Mouse (Mus musculus): ENCODE results near the gene Lrfn4. TPM values are rescaled to one million over a fixed set of nuclear protein-coding genes. Genes with fewer than 3 reads are reported as not detected.

Gene Lrfn4
- total RNA-seq (2021) = 6.1 and 7.6 TPM in 2 replicates
- long read RNA-seq, experiment 1, transcript Lrfn4-202 (3 exons, 2,918 nt) = major isoform, 5 of 16 reads
- long read RNA-seq, experiment 1, partial matches to known transcripts = 0 of 16 reads
- long read RNA-seq, experiment 1, other reads (novel, unspliced or antisense) = 7 of 16 reads
- long read RNA-seq, experiment 2, transcript Lrfn4-202 (3 exons, 2,918 nt) = major isoform, 6 of 16 reads
- long read RNA-seq, experiment 2, partial matches to known transcripts = 1 of 16 reads
- long read RNA-seq, experiment 2, other reads (novel, unspliced or antisense) = 9 of 16 reads

DNA sequence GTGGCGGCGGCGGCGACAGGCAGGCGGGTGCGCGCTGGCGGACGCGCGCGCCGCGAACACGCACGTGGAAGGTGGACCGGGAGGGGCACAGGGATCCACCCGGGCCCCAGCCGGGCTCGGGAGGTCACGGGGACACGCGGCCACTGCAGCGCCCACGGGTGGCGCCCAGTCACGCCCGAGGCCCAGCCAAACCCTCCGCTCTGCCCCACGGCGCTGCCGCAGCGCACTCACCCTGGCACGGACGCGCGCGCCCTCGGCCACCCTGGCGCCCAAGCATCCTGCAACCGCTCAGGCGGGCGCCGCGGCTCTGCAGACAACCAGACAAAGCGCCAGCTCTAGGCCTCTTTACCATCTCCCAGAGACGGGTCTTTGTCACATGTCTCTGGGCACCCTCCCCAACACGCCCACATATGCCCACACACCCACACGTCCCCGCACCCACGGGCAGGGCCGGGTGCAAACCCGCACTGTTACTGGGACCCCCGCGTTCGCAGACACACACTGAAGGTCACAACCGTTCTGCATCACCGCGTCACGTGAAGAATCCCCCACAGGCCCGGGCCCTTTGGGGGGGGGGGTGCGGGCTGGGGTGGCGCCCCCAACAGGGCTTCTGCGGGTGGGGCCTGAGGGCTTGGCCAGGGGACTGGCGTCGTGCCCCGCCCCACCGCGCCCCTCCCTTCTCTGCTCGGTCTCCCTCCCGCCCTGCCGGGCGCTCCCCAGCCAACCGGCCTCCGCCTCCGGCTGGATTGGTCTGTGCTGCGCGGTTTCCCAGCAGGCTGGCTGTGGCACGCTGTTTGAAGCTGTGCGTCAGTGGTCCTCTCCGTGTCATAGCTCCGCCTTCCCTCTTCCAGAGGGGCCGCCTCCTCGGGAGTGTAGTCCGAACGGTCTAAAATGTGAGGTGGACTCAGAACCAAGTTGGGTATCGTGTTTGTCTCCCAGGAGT lies at the start of gene Lrfn4:
Gene Lrfn4 (minus strand): TSS at position 517 of the 943 bp plus-strand sequence.
- DNase-seq = peak; percentile 93

DNA sequence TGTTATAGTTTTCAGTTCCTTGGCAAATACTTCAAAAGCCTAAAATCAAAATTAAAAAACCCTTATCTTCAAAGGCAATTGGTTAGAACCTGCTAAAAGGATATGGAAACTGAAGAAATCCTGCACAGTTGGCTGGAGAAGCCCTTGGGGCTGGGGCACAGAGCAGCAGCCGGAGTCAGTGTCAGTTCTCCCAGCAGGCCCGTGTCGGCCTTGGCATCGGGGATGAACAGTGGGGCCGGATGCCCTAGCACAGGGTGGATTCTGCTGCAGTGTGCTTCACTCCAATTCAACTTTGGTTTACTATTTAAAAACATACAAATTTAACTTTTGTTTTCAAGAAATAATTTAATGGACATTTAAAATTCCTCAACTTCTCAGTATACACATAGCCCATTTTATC lies 42.7 kb upstream of the Lrfn4 start:
- peak; percentile 15 for DNase-seq

DNA sequence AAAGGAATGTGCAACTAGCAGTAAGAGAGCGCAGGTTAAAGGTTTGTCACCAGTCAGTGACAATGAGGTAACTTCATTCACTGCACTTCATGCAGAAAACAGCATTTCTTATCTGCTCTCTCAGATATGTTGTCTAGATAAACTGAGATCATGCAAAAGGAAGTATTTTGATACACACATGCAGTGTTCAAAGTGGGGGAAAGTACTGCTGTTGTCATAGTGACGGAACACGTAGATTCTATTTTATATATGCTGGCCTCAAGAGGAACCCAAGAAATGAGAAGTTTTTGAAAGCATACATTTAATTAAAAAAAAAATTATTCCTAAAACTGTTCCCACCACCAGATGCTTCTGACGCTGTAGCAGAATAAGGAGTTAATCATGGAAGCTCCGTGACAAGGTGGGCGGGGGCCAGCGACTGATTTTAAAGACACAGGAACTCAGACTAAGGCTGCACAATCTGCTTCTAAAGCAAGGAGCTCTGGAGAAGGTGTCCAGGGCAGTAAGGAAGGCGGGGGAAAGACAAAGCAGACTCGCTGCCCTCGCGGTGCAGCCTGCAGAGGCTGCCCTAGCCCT lies 31.5 kb upstream of the Lrfn4 start:
- no peak for DNase-seq

DNA sequence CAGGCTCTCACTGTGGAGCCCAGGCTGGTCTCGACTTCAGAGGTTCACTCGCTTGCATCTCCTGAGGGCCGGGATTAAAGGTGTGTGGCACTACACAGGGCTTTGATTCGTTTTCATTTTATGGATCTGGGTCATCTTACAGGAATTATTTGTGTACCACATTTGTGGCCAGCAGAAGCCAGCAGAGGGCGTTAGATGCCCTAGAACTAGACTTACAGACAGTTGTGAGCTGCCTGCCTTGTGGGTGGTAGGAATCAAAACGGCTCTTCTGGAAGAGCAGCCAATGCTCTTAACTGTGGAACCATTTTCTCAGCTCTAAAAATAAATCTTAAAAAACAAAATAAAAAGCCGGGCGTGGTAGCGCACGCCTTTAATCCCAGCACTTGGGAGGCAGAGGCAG lies 28.8 kb upstream of the Lrfn4 start:
- DNase-seq = peak; percentile 66

DNA sequence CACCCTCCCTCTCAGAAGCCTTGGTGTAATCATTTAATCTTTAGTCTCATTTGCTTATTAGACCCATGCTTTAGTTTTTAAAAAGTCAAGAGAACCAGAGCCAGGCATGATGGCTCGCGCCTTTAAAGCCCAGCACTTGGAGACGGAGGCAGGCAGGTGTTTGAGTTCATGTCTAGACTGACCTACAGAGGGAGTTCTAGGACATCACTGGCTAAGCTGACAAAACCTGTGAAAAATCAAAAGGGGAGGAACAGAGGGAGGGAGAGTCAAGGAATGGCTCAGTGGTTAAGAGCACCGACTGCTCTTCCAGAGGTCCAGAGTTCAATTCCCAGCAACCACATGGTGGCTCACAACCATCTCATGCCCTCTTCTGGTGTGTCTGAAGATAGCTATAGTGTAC lies 20.5 kb upstream of the Lrfn4 start:
- DNase-seq = no peak

DNA sequence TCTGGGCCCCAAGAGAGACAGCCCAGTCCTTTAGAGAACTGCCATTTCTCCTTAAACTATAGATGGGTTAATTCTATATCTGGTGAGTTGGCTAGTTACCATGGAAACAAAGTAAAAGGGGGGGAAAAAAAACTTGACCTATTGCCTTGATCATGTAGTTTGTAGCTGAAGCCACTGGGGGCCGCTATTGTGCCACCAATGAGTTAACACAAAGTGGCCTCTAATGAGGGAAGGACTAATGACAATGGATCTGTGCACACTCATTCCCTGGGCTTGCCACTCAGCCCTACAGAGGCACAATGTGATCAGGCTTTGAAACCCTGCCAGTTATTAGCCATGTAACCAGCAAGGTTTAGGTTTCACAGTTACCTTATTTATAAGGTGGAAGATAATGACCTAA lies 13.4 kb upstream of the Lrfn4 start:
- peak; percentile 85 for DNase-seq

DNA sequence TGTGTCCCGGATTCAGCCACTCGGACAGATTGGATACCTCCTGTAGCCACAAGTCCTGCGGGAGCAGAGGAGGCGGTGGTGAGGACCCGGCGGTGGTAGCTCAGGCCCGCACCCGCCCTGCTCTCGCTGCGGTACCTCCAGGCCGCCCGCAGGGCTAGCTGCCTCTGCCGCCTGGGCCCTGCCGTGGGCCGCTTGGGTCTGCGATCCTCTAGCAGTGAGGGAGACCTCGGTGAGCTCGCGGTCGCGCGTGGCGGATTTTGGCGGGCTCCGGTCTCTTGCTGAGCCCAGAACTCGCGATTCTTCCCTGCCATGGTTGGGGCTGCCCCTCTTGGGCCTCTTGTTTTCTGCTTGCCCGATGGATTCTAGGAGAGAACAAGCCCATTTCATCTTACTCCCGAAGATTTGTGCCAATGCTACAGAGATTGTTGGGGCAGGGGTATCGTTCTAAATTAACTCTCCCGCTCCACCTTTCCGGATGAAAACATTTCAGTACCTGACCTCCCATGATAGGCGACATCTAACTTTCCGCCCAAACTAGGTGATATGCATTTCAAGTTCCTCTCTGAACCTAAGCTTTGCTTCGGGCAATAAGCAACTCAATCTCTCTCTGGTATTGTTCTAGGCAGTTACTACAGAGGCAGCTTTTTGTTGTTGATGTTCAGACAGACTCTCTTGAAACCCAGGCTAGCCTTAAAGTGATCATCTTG lies 10.5 kb upstream of the Lrfn4 start:
- DNase-seq = no peak

DNA sequence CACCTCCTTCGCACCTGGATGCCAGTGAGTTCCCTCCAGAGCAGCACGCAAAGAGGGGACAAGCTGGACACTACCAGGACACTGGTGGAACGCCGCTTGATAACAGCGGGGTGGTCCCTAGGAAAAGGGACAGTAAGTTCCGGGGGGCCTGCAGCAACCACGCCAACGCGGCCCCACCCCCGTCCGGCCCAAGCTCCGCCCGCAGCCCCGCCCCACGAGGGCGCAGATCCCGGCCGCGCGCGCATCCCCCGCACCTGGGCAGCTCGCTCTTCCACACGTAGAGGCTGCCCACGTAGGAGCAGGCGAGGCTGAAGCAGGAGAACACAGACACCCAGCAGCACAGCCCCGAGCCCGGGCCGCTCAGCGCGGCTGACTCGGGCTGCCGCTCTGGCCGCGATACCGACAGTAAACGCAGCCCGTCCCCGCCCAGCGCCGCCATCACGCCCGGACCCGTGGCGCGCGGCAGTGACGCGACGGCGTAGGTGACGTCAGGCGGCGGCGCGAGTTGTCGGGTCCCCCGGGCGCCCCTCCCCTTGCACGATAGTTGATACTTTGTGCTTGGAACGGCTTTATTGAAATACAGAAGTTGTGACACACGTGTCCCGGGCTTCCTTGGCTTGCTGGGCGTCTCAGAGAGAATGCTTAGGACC lies 9.8 kb upstream of the Lrfn4 start, which contains the start of gene Rce1:
Gene Rce1 (minus strand): TSS at position 463 of the 650 bp plus-strand sequence.
- peak; percentile 96 for DNase-seq

DNA sequence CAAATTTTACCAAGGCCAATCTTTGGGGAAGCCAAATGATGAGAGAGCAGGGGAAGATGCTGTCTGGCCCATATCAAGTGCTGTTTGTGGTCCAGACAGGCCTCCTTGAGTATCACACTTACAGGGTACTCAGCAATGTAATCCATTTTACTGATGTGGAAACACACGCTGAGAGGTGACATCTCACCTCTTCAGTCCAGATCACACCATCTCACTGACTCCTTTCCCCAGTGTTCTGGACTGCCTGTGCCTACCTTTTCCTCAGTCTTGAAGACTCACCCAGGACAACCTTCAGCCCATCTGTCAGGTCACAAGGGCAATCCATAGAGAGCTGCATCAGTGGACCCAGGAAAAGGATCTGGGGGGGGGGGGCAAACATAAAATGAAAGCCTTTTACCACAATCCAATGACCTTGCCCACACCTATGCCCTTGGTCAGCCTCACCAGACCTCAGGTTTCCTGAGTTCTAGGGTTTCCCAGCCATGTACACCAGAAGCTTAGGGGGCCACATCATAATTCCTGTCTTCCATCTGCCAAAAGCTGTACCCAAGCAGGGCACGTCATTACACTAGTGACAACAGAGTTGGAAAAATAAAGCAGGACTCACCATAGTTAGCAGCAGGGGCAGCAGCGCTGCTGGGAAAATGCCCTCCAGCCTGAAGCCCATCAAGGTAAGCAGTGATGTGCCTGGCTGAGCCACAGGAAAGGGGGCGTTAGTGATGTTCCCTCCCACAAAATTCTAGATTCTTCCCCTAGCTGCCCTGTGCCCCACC lies 9.1 kb upstream of the Lrfn4 start:
- no peak for DNase-seq

DNA sequence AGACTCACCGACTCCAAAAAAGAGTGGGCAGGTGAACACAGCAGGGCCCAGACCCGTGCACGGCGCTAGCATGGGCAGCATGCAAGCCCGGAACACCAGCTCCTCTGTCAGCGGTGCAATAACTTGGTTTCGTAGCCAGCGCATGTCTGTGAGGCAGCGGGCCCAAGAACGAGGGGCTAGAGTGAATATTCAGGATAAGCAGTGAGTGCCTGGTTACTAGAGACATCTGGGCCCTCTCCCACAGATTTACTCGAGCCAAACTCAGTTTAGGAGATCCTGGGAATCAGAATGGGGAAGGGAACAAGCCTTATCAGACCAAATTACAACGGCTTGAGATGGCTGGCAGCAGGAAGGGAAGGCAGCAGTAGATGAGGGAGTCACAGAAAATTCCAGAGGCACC lies 8.5 kb upstream of the Lrfn4 start:
- DNase-seq = peak; percentile 16

DNA sequence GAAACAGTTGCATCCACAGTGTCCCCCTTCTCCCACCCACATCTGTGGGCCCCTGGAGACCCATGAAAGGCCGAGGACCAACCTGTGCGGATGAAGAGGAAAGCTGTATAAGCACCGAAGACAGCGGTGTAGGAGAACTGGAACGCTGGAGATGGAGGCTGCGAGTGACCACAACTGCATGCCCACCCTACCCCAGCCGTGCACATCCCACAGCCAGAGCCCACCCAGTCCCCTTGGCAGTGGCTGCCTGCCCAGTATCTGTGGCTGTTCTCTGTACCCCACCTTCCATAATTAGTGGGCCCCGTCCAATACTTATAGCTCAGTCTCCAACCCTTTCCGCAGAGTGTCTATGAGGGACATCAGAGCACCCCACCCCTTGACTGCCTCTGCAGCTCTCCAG lies 8.0 kb upstream of the Lrfn4 start:
- no peak for DNase-seq

DNA sequence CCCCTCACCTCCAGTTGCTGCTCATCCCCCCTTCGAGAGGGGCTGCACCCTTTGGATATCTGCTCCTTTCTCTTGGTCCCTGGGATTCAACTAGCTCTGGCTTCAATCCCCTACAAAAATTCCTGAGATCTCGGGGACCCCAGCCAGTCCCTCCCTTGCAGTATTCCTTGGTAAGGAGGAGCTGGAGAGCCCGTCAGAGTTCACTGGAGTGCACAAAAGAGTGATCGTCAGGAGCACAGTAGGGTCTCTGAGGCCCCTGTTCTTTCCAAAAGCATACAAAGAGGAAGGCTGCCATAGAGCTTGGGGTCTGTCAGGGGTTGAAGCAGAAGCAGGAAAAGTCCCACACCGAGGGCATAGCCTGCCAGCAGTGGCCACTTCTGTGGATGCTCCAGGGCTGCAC lies 7.3 kb upstream of the Lrfn4 start:
- DNase-seq = no peak

DNA sequence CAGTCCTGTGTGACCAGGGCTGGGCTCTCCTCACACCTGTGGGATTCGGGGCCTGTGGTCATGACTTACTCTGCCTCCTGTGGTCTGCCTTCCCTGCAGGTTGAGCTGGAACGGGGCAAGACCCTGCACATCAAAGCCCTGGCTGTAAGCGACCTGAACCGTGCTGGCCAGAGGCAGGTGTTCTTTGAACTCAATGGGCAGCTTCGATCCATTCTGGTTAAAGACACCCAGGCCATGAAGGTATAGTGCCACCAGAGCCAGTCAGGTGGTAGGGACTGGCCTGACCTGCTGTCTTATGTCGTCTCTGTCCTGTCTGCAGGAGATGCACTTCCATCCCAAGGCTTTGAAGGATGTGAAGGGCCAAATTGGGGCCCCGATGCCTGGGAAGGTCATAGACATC lies 5.3 kb upstream of the Lrfn4 start:
- no peak for DNase-seq

DNA sequence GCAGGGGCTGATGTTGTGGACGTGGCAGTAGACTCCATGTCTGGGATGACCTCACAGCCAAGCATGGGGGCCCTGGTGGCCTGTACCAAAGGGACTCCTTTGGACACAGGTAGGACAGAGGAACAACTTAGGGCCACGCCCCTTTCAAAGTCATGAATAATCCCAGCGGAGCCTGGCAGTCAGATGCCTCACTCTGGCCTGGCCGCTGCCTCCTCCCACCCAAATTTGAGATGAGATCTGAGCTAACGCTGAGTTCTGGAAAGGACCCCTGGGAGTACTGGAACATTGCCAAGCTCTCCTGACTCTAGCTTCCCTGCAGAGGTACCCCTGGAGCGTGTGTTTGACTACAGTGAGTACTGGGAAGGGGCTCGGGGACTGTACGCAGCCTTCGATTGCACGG lies 4.0 kb upstream of the Lrfn4 start:
- DNase-seq = no peak

DNA sequence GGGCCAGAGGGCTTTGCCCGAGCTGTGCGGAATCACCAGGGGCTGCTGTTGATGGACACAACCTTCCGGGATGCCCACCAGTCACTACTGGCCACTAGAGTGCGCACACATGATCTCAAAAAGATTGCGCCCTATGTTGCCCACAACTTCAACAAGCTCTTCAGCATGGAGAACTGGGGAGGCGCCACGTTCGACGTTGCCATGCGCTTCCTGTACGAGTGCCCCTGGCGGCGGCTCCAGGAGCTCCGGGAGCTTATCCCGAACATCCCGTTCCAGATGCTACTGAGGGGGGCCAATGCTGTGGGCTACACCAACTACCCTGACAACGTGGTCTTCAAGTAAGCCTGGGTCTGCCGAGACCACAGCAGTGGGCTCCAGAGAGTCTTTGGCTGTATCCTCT lies 2.7 kb upstream of the Lrfn4 start:
- peak; percentile 34 for DNase-seq

DNA sequence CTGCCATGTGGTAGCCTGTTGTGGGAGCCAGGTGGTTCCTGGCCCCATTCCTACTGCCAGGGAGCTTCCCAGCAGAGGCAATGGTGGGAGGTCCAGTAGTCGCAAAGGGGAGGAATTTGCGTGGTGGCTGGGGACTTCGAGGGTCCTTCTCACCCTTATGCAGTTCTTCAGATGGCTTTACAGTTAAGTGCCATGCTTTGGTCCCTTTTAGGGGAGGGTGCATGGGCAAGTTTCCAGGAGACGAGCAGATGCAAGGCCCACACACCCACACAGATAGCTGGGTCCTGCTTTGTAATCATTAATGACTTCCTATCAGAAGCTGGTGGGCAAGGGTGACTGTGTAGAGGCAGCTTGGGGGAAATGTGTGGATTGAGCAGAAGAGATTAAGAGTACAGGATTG lies 1.1 kb upstream of the Lrfn4 start:
- no peak for DNase-seq

DNA sequence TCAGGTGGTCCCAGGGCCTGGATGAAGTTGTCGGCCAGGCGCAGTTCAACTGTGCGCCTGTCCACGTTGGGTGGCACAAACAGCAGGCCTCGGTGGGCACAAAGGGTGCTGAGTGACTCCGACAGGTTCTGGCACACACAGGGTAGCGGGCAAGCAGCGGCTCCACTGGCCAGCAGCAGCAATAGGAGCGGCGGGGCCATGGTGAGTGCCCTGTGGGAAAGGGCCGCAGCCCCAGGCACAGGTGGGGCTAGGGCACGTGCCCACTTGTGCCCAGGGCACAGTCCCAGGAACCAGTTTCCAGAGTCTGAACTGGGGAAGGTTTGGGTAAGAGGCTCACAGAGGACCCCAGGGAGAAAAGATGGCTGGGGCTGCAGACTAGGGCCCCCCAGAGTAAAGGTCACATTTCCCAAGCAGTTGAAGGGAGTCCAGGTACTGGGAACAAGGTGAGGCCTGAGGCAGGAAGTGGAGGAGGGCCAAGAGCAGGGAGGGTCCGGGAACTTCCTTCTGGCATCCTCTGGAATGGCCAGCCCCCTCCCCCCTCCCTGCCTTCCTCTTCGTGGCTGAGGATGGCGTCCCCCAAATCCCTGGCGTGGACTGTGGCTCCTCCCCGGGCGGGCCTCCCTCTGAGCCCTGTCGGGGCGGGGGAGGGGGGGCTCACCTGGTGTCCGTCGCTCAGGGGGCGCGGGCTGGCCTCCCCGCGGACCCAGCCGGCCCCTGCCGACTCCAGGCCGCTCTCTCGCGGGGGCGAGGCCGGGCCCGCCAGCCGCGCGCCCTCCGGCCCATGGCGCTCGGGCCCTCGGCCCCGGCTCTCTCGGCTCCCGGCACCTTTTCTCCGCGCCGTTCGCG lies 939 bp downstream of the Lrfn4 start:
- DNase-seq = peak; percentile 44

DNA sequence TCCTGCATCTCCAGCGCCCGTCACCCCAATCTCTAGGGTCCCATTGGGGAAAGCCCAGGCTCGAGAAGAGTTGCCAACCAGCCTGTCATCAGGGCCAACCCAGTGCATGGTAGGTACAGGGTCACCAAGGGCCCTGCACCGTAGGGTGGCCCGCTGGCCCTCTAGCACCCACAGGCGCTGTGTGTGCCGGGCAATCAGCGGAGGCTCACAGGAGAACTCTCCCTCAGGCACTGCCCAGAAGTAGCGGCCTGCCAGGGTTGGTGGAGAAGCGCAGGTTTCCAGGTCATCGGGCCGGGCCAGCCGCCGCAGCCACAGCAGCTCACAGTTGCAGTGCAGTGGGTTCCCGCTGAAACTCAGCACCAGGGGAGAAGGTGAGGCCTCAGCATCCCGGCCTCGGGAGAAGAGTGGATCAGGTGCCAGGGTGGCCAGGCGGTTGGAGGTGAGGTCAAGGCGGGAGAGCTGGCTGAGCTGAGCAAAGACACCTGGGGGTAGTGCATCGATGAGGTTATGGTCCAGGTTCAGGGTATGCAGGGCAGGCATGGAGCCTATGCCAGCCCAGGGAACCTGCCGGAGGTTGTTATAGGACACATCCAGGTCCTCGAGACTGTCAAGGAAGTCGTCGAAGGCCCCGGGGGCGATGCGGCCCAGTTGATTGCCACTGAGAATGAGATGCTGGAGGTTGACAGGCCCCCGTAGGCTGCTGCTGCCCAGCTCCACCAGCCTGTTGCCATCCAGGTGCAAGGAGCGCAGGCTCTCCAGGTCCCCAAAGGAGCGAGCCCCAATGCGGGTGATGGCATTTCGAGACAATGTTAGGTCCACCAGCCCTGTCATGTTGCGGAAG lies 1.8 kb downstream of the Lrfn4 start:
- DNase-seq = peak; percentile 18
